Mouse (Mus musculus) midbrain, embryonic 16.5 days (tissue): Measurements from ENCODE around the gene Tln2. TPM values are rescaled to one million over a fixed set of nuclear protein-coding genes. Genes with fewer than 3 reads are reported as not detected.

Experiments
- ATAC-seq: fragments of 200-750 bp; cut with Nextera tagmentation; 2 replicates; pipeline ENCODE4 v1.8.0; 2017; ENCODE audit warnings: moderate TSS enrichment
- H3K27ac ChIP-seq: fragments of 300-500 bp; sonication (generic); 2 replicates; pipeline ENCODE4 v1.5.1; 2014; ENCODE audit warnings: mild to moderate bottlenecking, low read length, mixed read lengths
- H3K27me3 ChIP-seq: fragments of 300-500 bp; sonication (generic); 2 replicates; pipeline ENCODE4 v1.6.1; 2014; ENCODE audit warnings: low read depth, low read length, mixed read lengths; ENCODE audit not compliant: control insufficient read depth, insufficient read depth
- H3K36me3 ChIP-seq: fragments of 300-500 bp; sonication (generic); 2 replicates; pipeline ENCODE4 v1.6.1; 2014; ENCODE audit warnings: mild to moderate bottlenecking, low read length, moderate library complexity, mixed read lengths; ENCODE audit not compliant: control insufficient read depth, insufficient read depth
- H3K4me1 ChIP-seq: fragments of 300-500 bp; sonication (generic); 2 replicates; pipeline ENCODE4 v1.6.1; 2014; ENCODE audit warnings: mild to moderate bottlenecking, low read length, mixed read lengths; ENCODE audit not compliant: control insufficient read depth, insufficient read depth
- H3K4me2 ChIP-seq: fragments of 300-500 bp; sonication (generic); 2 replicates; pipeline ENCODE4 v1.6.1; 2014; ENCODE audit warnings: mild to moderate bottlenecking, low read length, mixed read lengths
- H3K4me3 ChIP-seq: fragments of 300-500 bp; sonication (generic); 2 replicates; pipeline ENCODE4 v1.5.1; 2014; ENCODE audit warnings: low read depth, mild to moderate bottlenecking, low read length, moderate library complexity, mixed read lengths
- H3K9ac ChIP-seq: fragments of 300-500 bp; sonication (generic); 2 replicates; pipeline ENCODE4 v1.6.1; 2014; ENCODE audit warnings: low read depth, low read length, mixed read lengths
- H3K9me3 ChIP-seq: fragments of 300-500 bp; sonication (generic); replicated peaks from 2 replicates; pipeline ENCODE4 v1.6.1; 2014; ENCODE audit warnings: mild to moderate bottlenecking, low read length, mixed read lengths; ENCODE audit not compliant: control insufficient read depth, poor library complexity, severe bottlenecking
- WGBS: fragments of 180-500 bp; shearing (Covaris S2); extraction: QIAGEN DNeasy Blood & Tissue Kit; methylation state at CpG from one replicate; pipeline ENCODE4 v1.1.7; 2014; 5-methylcytosine and 5-hydroxymethylcytosine counted together
- polyA plus RNA-seq: library from polyadenylated mRNA; unstranded; fragments of >200 nt; fragmentation: Nextera tagmentation; extraction: Ambion mirVana; gene quantifications from 2 replicates; pipeline ENCODE4 v1.2.1, GENCODE M21; 2015

Gene Tln2
- polyA plus RNA-seq, 1 experiment from 2014 or later: 24.8 TPM

- WGBS: 86% methylated on average over 5 of the region's 5 CpGs
- Histone ChIP-seq H3K9ac (no peak overlapping the region), H3K9me3 (no peaks in the 10 kb centered on the region)
Observed at GRCm38 (mm10) chr9:67187686-67188085, 371.8 kb downstream of the Tln2 start.

GRCm38 (mm10) chr9:67187182-67187581 lies 372.3 kb downstream of the Tln2 start:
- H3K9ac ChIP-seq: no peak overlapping the region
- no peaks in the 10 kb centered on the region for H3K27me3 ChIP-seq
- no peaks in the 10 kb centered on the region for H3K9me3 ChIP-seq
- no peak overlapping the region for H3K4me2 ChIP-seq
- no peaks in the 10 kb centered on the region for H3K36me3 ChIP-seq
- no peak overlapping the region for H3K27ac ChIP-seq
- ATAC-seq: no peak
- H3K4me3 ChIP-seq: no peak overlapping the region
- H3K4me1 ChIP-seq: no peaks in the 10 kb centered on the region
- 59% methylated on average over 4 of the region's 4 CpGs for WGBS

More at GRCm38 (mm10) chr9:67187686-67188085, 371.8 kb downstream of the Tln2 start:
- Histone ChIP-seq H3K27ac (no peak overlapping the region), H3K27me3 (no peaks in the 10 kb centered on the region), H3K4me1 (no peaks in the 10 kb centered on the region), H3K4me2 (no peak overlapping the region), H3K36me3 (no peaks in the 10 kb centered on the region), H3K4me3 (no peak overlapping the region)
- no peak for ATAC-seq

GRCm38 (mm10) chr9:67184556-67184955 lies 374.9 kb downstream of the Tln2 start:
- 90% methylated on average over 2 of the region's 2 CpGs for WGBS
- H3K4me2 ChIP-seq: no peak overlapping the region
- no peak overlapping the region for H3K4me3 ChIP-seq
- no peaks in the 10 kb centered on the region for H3K9me3 ChIP-seq
- H3K36me3 ChIP-seq: no peaks in the 10 kb centered on the region
- H3K9ac ChIP-seq: no peak overlapping the region
- H3K27ac ChIP-seq: no peak overlapping the region
- H3K27me3 ChIP-seq: no peaks in the 10 kb centered on the region
- no peaks in the 10 kb centered on the region for H3K4me1 ChIP-seq
- ATAC-seq: no peak

GRCm38 (mm10) chr9:67183520-67183919 lies 376.0 kb downstream of the Tln2 start:
- no peak overlapping the region for H3K4me2 ChIP-seq
- no peaks in the 10 kb centered on the region for H3K36me3 ChIP-seq
- no peak overlapping the region for H3K4me3 ChIP-seq
- ATAC-seq: no peak
- H3K27me3 ChIP-seq: no peaks in the 10 kb centered on the region
- H3K4me1 ChIP-seq: no peaks in the 10 kb centered on the region
- no peak overlapping the region for H3K27ac ChIP-seq
- WGBS: 91% methylated on average over 2 of the region's 2 CpGs
- H3K9ac ChIP-seq: no peak overlapping the region
- H3K9me3 ChIP-seq: no peaks in the 10 kb centered on the region

- no peak overlapping the region for H3K9ac ChIP-seq
- H3K9me3 ChIP-seq: no peaks in the 10 kb centered on the region
- no peak overlapping the region for H3K4me2 ChIP-seq
- no peaks in the 10 kb centered on the region for H3K36me3 ChIP-seq
- no peak overlapping the region for H3K4me3 ChIP-seq
- no peaks in the 10 kb centered on the region for H3K27me3 ChIP-seq
- WGBS: 80% methylated on average over 6 of the region's 6 CpGs
- ATAC-seq: no peak
- H3K27ac ChIP-seq: no peak overlapping the region
- H3K4me1 ChIP-seq: no peaks in the 10 kb centered on the region
Observed at GRCm38 (mm10) chr9:67182006-67182405, 377.5 kb downstream of the Tln2 start.

GRCm38 (mm10) chr9:67178709-67179108 lies 380.8 kb downstream of the Tln2 start:
- Histone ChIP-seq H3K4me3 (no peak overlapping the region), H3K9me3 (no peaks in the 10 kb centered on the region), H3K36me3 (no peaks in the 10 kb centered on the region), H3K4me2 (no peak overlapping the region), H3K4me1 (no peaks in the 10 kb centered on the region), H3K27me3 (no peaks in the 10 kb centered on the region), H3K9ac (no peak overlapping the region), H3K27ac (no peak overlapping the region)
- 89% methylated on average over 1 of the region's 1 CpGs for WGBS
- no peak for ATAC-seq

- Histone ChIP-seq H3K27ac (no peak overlapping the region), H3K27me3 (no peaks in the 10 kb centered on the region), H3K4me1 (no peaks in the 10 kb centered on the region), H3K4me3 (no peak overlapping the region), H3K36me3 (no peaks in the 10 kb centered on the region), H3K9me3 (no peaks in the 10 kb centered on the region), H3K4me2 (no peak overlapping the region), H3K9ac (no peak overlapping the region)
- WGBS: 91% methylated on average over 5 of the region's 5 CpGs
- no peak for ATAC-seq
Observed at GRCm38 (mm10) chr9:67178203-67178602, 381.3 kb downstream of the Tln2 start.

- Histone ChIP-seq H3K27me3 (no peaks in the 10 kb centered on the region), H3K4me2 (no peak overlapping the region), H3K4me1 (no peaks in the 10 kb centered on the region), H3K9ac (no peak overlapping the region), H3K27ac (no peak overlapping the region), H3K36me3 (no peaks in the 10 kb centered on the region), H3K4me3 (no peak overlapping the region), H3K9me3 (peaks cover 5% of the 10 kb centered on the region; the same call in 1 of the 2 replicates)
- no peak for ATAC-seq
- WGBS: 81% methylated on average over 8 of the region's 8 CpGs
Observed at GRCm38 (mm10) chr9:67176073-67176472, 383.4 kb downstream of the Tln2 start.

GRCm38 (mm10) chr9:67173816-67174215 lies 385.7 kb downstream of the Tln2 start:
- H3K4me2 ChIP-seq: no peak overlapping the region
- 91% methylated on average over 6 of the region's 6 CpGs for WGBS
- no peaks in the 10 kb centered on the region for H3K27me3 ChIP-seq
- no peak overlapping the region for H3K9ac ChIP-seq
- no peaks in the 10 kb centered on the region for H3K36me3 ChIP-seq
- no peaks in the 10 kb centered on the region for H3K4me1 ChIP-seq
- no peak overlapping the region for H3K27ac ChIP-seq
- H3K9me3 ChIP-seq: peaks cover 5% of the 10 kb centered on the region; the same call in 1 of the 2 replicates
- no peak overlapping the region for H3K4me3 ChIP-seq
- ATAC-seq: no peak
